Mouse (Mus musculus): ENCODE measurements around the gene Ndufa3. TPM values are rescaled to one million over a fixed set of nuclear protein-coding genes. Genes with fewer than 3 reads are reported as not detected.

The Ndufa3 gene
- polyA plus RNA-seq, 1 experiment = 294 TPM

DNA sequence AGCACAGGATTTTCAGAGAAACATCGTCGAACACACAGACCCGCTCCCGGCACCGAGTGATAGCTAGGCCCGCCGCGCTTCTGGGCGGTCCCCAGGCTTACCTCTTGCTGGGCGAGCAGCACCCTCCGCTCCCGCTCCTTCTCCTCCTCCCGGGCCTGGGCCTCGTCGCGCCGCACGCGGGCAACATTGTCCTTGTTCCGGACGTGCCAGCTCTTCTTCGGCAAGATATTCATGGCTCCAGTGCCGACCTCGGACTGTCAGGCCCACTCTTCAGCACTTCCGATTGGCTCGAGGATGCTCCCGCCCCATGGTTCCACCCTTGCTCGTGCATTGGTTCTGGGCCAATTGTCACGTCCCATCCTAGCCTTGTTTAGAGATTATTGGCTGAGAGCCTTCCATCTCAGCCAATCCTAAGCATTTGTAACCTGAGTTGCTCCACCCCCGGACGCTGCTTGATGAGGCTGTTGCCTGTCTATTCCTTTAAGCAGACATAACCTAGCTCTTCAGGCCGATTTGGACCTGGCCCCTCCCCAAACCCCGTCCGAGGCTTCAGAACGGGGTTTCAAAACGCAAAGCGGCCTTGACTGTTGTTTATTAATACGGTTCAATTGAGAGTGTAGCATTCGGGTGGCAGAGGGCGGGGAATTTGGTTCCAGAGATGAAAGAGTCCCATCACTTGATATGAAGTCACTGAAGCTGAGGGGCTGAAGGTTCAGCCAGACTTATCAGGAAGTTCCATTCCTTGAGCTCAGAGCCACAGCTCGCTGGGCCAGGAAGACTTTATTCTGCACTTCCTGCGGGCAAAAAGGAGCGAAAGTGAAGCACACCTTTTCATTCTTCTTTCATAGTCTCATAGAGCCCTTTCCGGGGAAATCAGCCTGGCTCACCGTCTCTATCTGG lies 48.3 kb downstream of the Ndufa3 start, which contains the start of gene Leng1:
Gene Leng1, minus strand, starts transcription at position 626 of the 900 bp plus-strand sequence.
- peak within 1 kb of the TSS; percentile 86 for H3K4me3 ChIP-seq (ENCODE audit: insufficient read depth, low read length)
- TF ChIP-seq CTCF (IDR thresholded peaks at IDR 0.05; ENCODE audit: low read depth, low read length) = no peak
- 0 out of 2 replicates have a peak, but pooled peaks have one; percentile 45 for TF ChIP-seq POLR2A (IDR thresholded peaks at IDR 0.05; ENCODE audit: borderline replicate concordance, low read depth, low read length)
- H3K4me1 ChIP-seq (ENCODE audit: control insufficient read depth, insufficient read depth, low read length) = peaks cover 14% of the 10 kb centered on the region
- H3K27ac ChIP-seq (ENCODE audit: insufficient read depth, low read depth, low read length) = peak within 1 kb of the TSS; percentile 79

DNA sequence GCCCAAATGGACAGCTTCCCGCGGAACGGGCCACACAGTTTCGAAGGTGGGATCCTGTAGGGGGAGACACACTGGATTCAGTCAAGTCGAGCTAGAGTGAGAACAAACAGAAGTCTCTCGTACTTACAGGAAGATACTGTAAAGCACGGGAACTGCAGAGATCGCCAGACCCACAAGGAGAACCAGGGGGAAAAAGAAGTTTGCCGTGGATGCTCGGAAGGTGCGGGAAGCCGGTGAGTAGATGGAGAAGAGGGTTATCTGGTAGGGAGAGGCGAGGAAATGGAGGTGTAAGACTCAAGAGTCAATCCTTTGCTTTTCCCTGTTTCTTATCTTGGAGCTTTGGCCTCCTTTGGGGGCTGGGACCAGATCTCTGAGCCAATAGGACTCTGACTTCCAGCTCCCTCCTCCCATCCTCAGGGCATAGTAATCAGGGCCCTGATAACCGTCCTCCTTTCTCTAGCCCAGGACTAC lies 49.8 kb downstream of the Ndufa3 start:
- no peak overlapping the region for H3K4me3 ChIP-seq (ENCODE audit: insufficient read depth, low read length)
- peaks cover 14% of the 10 kb centered on the region for H3K4me1 ChIP-seq (ENCODE audit: control insufficient read depth, insufficient read depth, low read length)
- H3K27ac ChIP-seq (ENCODE audit: insufficient read depth, low read depth, low read length) = no peak overlapping the region
- TF ChIP-seq CTCF (IDR thresholded peaks at IDR 0.05; ENCODE audit: low read depth, low read length) = no peak
- no peak for TF ChIP-seq POLR2A (IDR thresholded peaks at IDR 0.05; ENCODE audit: borderline replicate concordance, low read depth, low read length)

Other genes starting within 250 kb of the Ndufa3 start
- gene Cacng8, start 226.7 kb upstream of the Ndufa3 start, polyA plus RNA-seq (2012; ENCODE audit: insufficient read depth, insufficient read length, missing spikeins) = 0.40 and 0.77 TPM in 2 replicates
- not detected in 2 replicates for gene Cacng6, start 193.2 kb upstream of the Ndufa3 start, polyA plus RNA-seq (2012; ENCODE audit: insufficient read depth, insufficient read length, missing spikeins)
- gene Tarm1, start 114.7 kb upstream of the Ndufa3 start, polyA plus RNA-seq (2012; ENCODE audit: insufficient read depth, insufficient read length, missing spikeins) = 1.2 TPM in 1 of 2 replicates, not detected in the other
- not detected in 2 replicates for gene Oscar, start 1.2 kb upstream of the Ndufa3 start, polyA plus RNA-seq (2012; ENCODE audit: insufficient read depth, insufficient read length, missing spikeins)
- 22.6 and 24.4 TPM in 2 replicates for gene Tfpt, start 12.6 kb downstream of the Ndufa3 start, polyA plus RNA-seq (2012; ENCODE audit: insufficient read depth, insufficient read length, missing spikeins)
- 37.6 and 46.3 TPM in 2 replicates for gene Prpf31, start 12.6 kb downstream of the Ndufa3 start, polyA plus RNA-seq (2012; ENCODE audit: insufficient read depth, insufficient read length, missing spikeins)
- 66.9 and 69.0 TPM in 2 replicates for gene Cnot3, start 27.9 kb downstream of the Ndufa3 start, polyA plus RNA-seq (2012; ENCODE audit: insufficient read depth, insufficient read length, missing spikeins)
- 8.5 and 9.1 TPM in 2 replicates for gene Leng1, start 48.5 kb downstream of the Ndufa3 start, polyA plus RNA-seq (2012; ENCODE audit: insufficient read depth, insufficient read length, missing spikeins)
- gene Tmc4, start 60.2 kb downstream of the Ndufa3 start, polyA plus RNA-seq (2012; ENCODE audit: insufficient read depth, insufficient read length, missing spikeins) = 5.8 and 8.3 TPM in 2 replicates
- 56.5 and 59.4 TPM in 2 replicates for gene Tsen34, start 75.5 kb downstream of the Ndufa3 start, polyA plus RNA-seq (2012; ENCODE audit: insufficient read depth, insufficient read length, missing spikeins)
- 79.5 and 93.8 TPM in 2 replicates for gene Mboat7, start 76.2 kb downstream of the Ndufa3 start, polyA plus RNA-seq (2012; ENCODE audit: insufficient read depth, insufficient read length, missing spikeins)
- gene Rps9, start 86.6 kb downstream of the Ndufa3 start, polyA plus RNA-seq (2012; ENCODE audit: insufficient read depth, insufficient read length, missing spikeins) = 1,730 and 1,840 TPM in 2 replicates
- gene Pirb, start 103.0 kb downstream of the Ndufa3 start, polyA plus RNA-seq (2012; ENCODE audit: insufficient read depth, insufficient read length, missing spikeins) = 642 and 647 TPM in 2 replicates
- 4.9 and 8.1 TPM in 2 replicates for gene Gm15448, start 208.3 kb downstream of the Ndufa3 start, polyA plus RNA-seq (2012; ENCODE audit: insufficient read depth, insufficient read length, missing spikeins)
- 70.0 and 81.5 TPM in 2 replicates for gene Pira2, start 227.7 kb downstream of the Ndufa3 start, polyA plus RNA-seq (2012; ENCODE audit: insufficient read depth, insufficient read length, missing spikeins)

Data from bone marrow macrophage, adult 2 months (primary cell).